Mouse (Mus musculus) cerebellum, adult 11-12 months (tissue): ENCODE measurements around the gene Pik3c2b.
A peak's percentile ranks its signal among the peaks of the same experiment; 100 is the strongest.

Source experiments
- DNase-seq: peaks from one replicate; pipeline ENCODE4 v3.0.0; 2022

Gene Pik3c2b

DNA sequence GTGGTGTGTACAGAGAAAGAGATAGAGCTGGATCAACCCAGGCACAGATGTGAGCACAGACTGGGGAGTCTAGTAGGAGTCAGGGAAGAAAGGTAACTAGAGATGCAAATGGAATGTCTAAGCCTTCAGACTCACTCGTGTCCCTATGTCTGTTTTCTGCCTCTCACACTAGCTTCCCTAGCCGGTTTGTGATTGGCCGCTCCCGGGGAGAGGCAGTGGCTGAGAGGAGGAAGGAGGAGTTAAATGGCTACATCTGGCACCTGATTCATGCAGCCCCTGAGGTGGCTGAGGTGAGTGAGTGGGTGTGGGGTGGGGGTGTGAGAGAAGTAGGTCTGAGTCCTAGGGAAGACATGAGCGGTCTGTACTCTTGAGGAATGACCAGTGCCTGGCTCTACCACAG lies 56.6 kb downstream of the Pik3c2b start:
- no peak for DNase-seq

DNA sequence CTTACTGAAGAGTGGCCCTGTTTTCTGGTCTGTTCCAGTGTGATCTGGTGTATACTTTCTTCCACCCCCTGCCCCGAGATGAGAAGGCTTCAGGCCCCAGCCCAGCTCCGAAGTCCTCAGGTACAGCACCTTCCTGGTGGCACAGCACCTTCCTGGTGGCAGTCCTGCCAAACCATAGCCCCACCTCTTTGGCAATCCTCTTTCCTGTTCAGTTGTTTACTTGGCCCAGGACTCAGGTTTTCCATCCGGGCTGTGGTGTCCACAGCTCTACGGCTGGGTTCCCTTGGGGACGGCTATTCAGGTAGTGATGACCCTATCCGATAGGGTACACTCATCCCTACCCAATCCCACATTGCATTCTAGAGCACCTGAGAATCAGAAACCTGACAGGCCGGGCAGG lies 57.8 kb downstream of the Pik3c2b start:
- no peak for DNase-seq

DNA sequence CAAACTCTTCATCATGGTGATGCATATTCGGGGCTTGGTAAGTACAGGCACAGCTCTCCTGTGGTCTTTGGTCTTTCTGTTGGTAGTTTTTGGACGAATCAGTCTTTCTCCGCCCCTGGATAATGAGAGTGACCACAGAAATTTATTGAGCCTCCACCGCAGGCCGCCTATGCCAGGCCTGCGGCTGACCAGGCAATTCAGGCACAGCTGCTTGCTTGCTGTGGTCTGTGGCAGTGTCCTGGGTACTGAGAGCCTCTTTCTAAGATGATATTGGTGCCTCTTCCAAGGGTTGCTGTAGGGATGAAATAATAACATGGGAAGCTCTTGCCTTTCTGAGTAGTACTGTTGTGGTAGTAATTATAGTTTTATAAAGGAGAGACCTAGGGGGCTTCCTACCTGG lies 58.4 kb downstream of the Pik3c2b start:
- no peak for DNase-seq

DNA sequence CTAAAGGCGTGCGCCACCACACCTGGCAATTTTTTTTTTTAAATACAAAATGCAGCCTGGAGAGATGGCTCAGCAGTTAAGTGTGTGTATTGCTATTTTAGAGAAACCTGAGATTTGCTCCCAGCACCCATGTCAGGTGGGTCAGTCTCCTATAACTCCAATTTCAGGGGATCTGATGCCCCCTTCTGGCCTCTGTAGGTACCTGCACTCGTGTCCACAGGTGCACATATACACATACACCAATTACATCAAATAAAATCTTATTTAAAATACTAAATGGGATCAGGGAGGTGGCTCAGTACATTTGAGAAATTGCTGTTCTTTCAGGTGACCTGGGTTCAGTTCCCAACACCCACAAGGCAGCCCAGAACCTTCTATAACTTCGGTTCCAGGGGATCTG lies 70.6 kb downstream of the Pik3c2b start:
- DNase-seq: no peak

DNA sequence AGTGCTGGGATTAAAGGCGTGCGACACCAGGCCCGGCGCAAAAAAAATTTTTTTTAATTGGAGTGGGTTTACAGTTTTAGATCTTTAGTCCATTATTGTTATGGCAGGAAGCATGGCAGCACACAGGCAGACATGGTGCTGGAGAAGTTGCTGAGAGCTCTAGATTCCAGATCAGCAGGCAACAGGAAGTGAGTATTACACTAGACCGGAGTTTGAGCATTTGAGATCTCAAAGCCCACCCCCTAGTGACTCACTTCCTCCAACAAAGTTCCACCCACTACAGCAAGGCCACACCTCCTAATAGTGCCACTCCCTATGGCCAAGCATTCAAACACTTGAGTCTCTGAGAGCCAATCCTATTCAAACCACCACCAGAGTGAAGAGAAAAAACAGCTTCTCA lies 72.7 kb downstream of the Pik3c2b start:
- no peak for DNase-seq

DNA sequence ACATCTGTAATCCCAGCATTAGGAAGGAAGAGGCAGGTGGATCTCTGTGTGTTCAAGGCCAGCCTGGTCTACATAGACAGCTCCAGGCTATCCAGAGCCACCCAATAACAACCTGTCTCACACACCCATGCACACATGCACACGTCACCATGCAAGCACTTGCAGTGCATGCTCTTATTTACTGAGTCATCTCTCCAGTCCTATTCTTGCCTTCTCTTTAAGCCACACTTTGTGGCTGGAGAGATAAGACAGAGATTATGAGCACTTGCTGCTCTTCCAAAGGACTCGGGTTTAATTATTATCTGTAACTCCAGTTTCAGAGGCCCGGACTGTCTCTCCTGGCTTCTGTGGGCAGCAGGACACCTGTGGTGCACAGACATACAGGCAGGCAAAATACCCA lies 73.4 kb downstream of the Pik3c2b start:
- DNase-seq: no peak

DNA sequence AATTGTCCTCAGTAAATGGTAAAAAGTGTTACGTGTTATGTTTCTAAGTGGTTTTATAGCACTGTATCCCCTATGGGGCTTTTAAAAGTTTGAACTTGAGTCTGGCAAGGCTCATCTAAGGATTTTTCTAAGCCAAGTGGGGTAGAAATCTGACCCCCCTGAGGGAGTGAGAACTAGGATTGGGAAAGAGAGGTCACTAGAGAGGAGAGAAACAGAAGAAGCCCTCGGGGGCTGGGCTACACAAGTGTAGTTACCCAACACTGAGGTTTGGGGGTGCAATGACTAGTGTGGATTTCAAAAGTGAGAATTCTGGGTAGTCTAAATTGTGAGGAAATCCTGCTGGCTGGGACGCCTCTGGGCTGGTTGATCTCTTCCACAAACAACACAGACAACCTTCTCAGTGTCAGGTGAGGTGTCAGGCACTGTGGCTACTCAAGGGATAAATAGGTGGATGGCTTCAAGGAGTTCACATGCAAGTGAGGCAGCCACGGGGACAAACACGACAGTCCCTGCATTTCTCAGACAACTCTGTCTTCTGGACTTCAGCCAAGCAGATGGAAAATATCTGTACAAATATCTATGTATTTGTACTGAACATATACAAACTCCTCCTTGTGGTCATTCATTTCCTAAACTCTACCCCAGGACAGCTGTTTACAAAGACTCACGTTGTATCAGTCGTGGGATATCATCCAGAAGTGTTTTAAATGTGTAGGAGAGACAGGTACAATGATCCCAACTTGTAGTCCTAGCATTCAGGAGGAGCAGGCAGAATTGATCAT lies 74.7 kb downstream of the Pik3c2b start:
- no peak for DNase-seq

DNA sequence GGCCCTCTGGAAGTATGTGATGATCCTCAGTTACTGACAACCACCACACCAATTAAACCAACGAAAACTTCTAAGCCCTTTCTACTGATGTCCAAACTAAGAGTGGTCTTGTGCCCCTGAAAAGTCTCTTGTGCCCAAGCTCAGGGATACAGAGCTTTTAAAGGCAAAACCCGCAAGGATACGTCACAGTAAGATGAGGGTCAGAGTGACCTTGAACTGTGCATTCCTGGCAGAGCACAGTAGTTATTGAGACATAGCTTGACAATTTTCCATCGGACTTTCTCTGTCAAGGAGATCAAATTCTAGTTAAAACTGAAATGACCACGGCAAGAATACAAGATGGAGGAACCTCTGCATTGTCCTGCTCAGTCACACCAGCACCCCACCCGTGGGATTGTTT lies 75.8 kb downstream of the Pik3c2b start:
- no peak for DNase-seq

DNA sequence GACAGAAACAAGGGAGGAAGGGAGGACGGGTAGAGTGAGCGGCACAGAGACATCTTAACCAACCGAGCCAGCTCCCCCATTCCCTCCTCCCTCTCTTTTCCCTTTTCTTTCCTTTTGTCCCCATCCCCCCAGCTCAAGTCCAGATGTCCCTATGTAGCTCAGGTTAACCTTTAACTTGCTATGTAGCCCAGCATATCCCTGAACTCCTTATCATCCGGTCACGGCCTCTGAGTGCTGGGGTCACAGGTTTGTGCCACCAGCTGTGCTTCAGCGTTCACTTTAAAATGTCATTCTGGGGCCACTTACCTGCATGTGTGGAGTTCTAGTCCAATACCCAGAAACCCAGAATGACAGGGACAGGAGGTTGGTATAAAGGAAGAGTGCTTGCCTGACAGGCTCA lies 78.7 kb downstream of the Pik3c2b start:
- DNase-seq: no peak

DNA sequence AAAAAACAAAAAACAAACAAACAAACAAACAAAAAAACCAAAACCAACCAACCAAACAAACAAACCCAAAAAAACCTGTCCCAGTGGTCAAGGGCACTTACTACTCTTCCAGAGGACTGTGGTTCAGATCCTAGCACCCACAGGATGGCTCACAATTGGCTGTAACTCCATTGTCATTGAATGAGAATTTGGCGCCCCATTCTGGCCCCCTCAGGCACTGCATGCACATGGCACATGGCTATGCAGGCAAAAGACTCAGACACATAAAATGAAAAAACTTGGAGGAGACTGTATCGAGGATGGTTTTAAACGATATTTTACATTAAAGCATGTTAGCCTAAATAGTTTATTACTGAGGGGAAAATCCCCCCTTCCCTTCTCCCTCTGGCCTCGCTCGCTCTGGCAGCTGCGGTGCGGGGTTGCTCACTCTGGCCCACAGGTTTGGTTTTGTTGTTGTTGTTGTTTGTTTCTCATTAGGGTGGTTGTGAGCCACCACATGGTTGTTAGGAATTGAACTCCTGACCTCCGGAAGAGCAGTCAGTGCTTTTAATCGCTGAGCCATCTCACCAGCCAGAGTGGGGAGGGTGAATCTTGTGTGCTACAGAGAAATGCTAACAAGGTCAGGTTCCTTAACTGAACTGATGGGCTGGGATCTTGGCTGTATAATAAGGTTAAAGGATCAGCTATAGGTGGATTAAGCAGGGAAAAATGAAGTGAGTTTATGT lies 80.3 kb downstream of the Pik3c2b start:
- DNase-seq: no peak

DNA sequence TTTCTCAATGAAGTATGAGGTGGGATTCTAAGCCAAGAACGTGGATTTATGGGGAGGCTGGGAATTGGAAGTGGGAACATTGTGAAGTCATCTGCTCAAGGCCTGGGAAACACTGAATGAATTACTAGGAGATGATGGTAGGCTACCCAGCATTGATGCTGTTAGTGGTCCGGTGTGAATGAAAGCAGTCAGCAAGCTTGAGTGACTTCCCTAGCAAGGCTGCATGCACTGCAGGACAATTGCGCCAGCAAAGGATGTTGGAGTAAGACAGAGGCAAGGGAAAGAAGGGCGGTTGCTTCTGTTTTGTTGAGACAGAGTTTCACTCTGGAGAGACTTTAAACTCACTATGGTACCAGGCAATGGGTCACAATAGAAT lies 80.9 kb downstream of the Pik3c2b start:
- no peak for DNase-seq

DNA sequence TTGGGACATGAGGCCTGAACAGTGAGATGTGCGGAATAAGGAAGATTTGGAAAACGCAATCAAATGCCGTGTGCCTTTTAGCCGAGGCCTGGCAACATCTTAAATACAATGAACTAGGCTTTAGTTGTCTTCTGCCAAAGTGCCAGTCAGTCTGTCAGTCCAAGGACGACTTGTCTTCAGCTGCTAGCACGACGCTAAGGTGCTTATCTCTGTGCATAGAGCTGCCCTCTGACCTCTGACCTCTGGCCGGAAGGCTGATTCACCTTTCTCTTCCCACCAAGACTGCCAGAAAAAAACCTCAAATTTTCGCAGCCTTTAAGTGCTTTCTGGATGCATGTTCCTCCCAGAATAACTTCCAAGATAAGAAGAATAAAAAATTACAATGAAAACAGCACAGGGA lies 81.9 kb downstream of the Pik3c2b start:
- no peak for DNase-seq

DNA sequence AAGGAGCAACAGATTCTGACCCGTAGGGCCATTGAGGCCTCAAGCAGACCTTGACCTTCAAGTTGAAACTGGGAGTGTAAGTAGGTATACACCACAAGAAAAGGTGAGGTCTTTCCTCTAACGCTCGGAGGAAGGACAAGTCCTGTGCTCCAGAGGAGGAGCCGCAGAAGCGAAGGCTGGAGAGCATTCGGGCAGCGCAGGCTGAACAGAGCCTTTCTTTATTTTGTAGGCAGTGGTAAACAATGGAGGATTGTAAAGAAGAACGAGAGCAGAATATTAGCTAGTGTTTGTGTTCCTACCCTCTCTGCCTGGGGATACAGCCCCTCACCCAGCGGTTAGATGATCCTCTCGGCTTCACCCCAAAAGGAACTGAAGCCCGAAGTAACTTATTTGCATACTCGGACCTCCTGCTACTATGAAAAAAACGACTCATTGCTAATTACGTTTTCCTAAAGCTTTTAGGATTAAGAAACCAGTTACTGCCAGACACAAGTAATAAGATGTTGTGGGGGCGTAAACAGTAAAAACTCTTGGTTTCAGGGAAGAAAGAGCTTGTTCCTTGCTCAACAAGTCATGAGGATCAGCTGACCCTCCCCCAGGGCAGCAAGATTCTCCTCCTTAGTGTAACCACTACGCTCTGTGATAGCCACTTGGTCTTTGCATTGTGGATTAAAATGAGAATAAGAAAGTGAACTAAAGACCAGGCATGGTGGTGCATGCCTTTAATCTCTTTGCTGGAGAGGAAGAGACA lies 84.2 kb downstream of the Pik3c2b start:
- DNase-seq: peak; percentile 27

DNA sequence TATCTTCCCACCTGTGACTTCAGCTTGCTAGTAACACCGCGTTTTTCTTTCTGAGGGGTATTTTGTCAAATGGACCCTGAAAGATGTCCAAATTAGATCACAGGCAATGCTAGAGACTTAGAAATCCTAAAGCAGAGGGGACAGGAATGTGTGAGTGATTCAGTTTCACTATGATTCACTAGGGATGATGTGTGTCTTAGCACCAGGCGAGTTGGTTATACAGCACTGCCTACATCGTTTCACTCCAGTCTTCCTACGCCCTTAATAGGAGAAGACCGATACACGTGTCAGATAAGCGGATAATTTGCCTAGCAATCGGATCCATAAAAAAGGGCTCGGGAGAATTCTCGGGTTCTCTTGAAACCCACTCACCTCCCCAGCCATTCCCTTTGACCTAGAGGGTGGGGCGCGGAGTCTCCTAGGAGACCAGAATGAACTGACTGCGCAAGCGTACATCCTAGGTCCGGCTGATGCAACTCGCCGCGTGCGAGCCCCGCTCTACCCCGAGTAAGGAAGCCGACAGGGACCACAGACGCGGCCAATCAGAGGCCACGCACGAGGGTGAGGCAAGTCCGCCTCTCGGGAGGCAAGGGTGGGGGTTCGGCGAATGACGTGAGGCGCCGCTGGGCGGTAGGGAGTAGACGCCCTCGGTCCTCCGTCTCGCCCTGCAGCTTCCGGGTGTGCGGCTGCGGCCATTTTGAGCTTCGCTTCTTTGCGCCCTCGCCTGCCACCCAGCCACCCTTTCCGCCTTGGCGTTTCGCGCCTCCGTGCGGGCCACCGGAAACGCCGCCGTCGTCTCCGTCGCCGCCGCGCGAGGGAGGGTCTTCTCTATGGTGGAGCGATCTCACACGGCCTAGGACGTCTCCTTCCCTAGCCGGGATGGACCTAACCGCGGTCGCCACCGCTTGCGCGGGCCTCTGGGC lies 85.4 kb downstream of the Pik3c2b start, which contains the start of gene Ppp1r15b:
Ppp1r15b (plus strand) TSS at position 506 of the 923 bp plus-strand sequence.
- peak; percentile 100 for DNase-seq

DNA sequence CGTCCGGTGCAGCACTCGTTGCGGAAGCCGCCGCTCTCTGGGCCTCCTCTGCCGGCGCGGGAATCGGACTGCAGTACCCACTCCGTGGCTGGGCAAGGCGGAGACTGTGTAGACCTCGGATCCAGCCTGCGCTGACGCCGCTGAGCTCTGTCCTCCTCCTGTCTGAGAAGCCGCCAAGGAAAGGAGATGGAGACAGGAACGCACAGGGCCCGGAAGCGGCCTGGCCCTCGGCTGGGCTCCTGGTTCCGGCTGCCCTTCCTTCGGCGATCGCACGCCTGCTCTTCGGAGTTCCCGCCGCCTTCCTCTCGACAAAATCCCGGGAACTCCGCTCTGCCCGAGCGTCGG lies 86.1 kb downstream of the Pik3c2b start:
- DNase-seq: no peak

DNA sequence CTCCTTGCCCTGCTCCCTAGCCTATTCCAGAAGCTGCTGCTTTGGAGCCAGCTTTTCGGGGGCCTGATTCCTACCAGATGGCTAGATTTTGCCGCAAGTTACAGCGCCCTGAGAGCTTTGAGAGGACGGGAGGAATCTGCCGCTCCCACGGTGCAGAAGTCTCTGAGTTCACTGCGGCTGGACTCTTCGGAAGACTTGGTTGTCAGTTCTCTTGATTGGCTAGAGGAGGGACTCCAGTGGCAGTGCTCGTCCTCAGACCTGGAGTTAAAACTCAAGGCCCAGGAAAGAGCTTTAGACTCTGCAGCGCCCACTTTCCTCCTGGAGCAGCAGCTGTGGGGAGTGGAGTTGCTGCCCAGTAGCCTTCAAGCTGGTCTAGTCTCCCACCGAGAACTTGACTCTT lies 86.5 kb downstream of the Pik3c2b start:
- peak; percentile 36 for DNase-seq

DNA sequence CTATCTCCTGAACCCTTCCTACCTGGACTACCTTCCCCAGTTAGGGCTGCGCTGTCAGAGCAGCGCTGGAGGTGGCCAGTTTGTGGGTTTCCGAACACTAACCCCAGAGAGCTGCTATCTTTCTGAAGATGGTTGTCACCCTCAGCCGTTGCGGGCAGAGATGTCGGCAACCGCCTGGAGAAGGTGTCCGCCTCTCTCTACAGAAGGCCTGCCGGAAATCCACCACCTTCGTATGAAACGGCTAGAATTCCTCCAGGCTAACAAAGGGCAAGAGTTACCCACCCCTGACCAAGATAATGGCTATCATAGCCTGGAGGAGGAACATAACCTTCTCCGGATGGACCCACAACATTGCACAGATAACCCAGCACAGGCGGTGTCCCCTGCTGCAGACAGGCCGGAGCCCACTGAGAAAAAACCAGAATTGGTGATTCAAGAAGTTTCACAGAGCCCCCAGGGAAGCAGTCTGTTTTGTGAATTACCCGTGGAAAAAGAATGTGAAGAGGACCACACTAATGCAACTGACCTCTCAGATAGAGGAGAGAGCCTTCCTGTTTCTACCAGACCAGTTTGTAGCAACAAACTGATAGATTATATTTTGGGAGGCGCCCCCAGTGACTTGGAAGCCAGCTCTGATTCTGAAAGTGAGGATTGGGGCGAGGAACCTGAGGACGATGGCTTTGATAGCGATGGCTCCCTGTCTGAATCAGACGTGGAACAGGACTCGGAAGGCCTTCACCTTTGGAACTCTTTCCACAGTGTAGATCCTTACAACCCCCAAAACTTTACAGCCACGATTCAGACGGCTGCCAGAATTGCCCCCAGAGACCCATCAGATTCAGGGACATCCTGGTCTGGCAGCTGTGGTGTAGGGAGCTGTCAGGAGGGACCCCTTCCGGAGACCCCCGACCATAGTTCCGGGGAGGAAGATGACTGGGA lies 87.2 kb downstream of the Pik3c2b start:
- peak; percentile 25 for DNase-seq

DNA sequence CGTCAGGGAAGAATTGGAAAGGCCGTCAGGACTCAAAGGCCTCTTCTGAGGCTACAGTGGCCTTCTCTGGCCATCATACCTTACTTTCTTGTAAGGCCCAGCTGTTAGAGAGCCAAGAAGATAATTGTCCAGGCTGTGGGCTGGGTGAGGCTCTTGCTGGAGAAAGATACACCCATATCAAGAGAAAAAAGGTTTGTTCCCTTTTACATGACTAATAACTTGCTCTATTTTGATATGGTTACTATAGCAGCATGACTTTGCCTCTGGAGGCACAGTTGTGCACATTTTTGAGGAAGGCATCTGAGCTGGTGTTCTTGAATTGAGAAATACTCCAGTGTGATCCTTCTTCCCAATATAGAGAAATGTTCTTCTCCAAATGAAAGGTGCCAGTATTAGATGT lies 88.0 kb downstream of the Pik3c2b start:
- DNase-seq: no peak

DNA sequence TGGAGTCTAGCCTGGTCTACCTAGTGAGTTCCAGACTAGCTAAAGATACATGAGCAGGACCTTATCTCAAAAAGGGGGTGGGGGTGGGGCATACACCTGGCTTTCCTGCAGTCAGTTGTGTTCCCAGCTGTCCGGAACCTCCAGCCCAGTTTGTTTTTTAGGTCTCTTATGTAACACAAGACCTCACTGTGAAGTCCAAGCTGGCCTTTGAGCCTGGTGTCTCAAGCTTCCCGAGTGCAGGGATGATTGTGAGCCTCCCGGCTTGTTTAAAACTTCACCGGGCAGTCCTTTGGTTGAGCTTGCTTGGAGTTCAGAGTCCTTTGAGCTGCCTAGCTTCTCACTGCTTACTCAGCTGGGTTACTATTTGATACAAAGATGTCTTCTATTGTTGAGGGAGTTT lies 88.6 kb downstream of the Pik3c2b start:
- DNase-seq: no peak

DNA sequence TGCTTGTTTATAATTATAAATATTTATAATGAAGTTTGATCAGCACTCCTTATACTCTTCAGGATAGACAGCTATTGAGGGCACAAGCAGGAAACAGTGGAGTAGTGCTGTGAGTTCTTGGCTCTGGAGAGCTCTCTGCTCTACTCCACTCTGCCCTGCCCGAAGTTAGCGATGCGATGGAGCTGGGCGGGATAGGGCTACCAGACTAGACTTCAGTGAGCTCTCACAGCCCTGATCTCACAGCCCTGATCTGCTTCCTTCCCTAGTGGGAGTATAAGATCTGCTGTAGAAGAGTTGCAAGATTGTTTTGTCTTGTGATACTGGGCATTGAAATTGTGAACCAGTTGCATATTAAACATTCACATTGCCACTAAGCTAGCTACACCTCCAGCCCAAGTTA lies 89.4 kb downstream of the Pik3c2b start:
- DNase-seq: no peak

DNA sequence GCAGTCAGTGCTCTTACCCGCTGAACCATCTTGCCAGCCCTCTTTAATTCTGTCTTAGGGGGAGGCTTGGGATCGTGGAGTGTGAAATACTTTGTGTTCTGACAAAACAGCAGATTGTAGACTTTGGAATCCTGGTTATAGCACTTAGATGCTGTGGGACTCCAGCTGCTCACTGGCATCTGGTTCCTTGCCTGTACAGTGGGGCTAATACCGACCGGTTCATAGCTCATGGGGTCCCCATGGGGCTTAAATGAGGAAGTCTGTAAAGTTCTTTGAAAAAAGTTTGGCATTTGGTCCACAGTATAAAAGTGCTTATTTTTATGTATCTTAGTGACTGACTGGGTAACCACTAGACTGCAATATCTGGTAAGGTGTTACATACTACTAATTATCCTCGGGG lies 90.3 kb downstream of the Pik3c2b start:
- no peak for DNase-seq

DNA sequence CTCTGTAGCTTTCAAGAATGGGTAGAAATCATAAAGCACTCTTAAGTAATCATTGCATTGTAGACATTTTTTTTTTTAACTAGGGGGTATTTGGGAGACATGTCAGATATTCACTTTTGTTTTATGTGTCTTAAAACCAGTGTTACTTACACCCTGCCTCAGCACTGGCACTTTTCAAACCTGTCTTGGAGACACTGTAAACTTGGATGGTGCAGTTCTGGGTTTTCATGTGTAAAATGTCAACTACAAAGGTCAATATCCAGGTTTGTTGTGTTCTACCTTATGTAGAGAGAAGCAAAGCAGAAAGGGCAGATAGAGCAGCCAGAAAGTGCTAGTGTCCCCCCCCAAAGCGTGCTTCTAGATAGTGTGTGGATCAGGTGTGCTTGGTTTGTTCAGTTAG lies 92.9 kb downstream of the Pik3c2b start:
- no peak for DNase-seq
